Mouse (Mus musculus): ENCODE results near the gene 3300002I08Rik. TPM values are rescaled to one million over a fixed set of nuclear protein-coding genes. Genes with fewer than 3 reads are reported as not detected.
"Not testable (repeated sequence)": the region's sequence is repeated elsewhere in the genome, so short reads cannot be mapped to it uniquely, and the experiment has no call there.

The 3300002I08Rik gene
- total RNA-seq (2015) = 2.2 and 2.4 TPM in 2 replicates
- total RNA-seq (2017) = 4.9 and 6.6 TPM in 2 replicates

- peak; percentile 99 for ATAC-seq (replicated peaks; ENCODE audit: poor library complexity)
Observed at GRCm38 (mm10) chr2:150362113-150362877, at the start of gene 3300002I08Rik. Gene 3300002I08Rik (minus strand): TSS chr2:150362765.

GRCm38 (mm10) chr2:150412146-150412545, 49.6 kb upstream of the 3300002I08Rik start:
- not testable (repeated sequence) for ATAC-seq (replicated peaks; ENCODE audit: poor library complexity)

- ATAC-seq (replicated peaks; ENCODE audit: poor library complexity) = no peak
Observed at GRCm38 (mm10) chr2:150390198-150390597, 27.6 kb upstream of the 3300002I08Rik start.

- peak; percentile 42 for ATAC-seq (replicated peaks; ENCODE audit: poor library complexity)
Observed at GRCm38 (mm10) chr2:150385553-150386106, 23.1 kb upstream of the 3300002I08Rik start.

- ATAC-seq (replicated peaks; ENCODE audit: poor library complexity) = peak; percentile 73
Observed at GRCm38 (mm10) chr2:150362878-150363229, 289 bp upstream of the 3300002I08Rik start.

GRCm38 (mm10) chr2:150357136-150357535, 5.4 kb downstream of the 3300002I08Rik start:
- ATAC-seq (replicated peaks; ENCODE audit: poor library complexity) = not testable (repeated sequence)

GRCm38 (mm10) chr2:150323402-150323801, 39.2 kb downstream of the 3300002I08Rik start, which contains the start of gene Gm10130:
Gene Gm10130 (plus strand): TSS chr2:150323702.
- ATAC-seq (replicated peaks; ENCODE audit: poor library complexity) = no peak

- peak; percentile 70 for ATAC-seq (replicated peaks; ENCODE audit: poor library complexity)
Observed at GRCm38 (mm10) chr2:150318973-150319372, 43.6 kb downstream of the 3300002I08Rik start.

- no peak for ATAC-seq (replicated peaks; ENCODE audit: poor library complexity)
Observed at GRCm38 (mm10) chr2:150316140-150316539, 46.4 kb downstream of the 3300002I08Rik start.

- ATAC-seq (replicated peaks; ENCODE audit: poor library complexity) = peak; percentile 97
Observed at GRCm38 (mm10) chr2:150310952-150311884, 51.3 kb downstream of the 3300002I08Rik start.

- ATAC-seq (replicated peaks; ENCODE audit: poor library complexity) = 0 out of 2 replicates have a peak, but pooled peaks have one; percentile 26
Observed at GRCm38 (mm10) chr2:150307183-150307773, 55.3 kb downstream of the 3300002I08Rik start.

GRCm38 (mm10) chr2:150299096-150299495, 63.5 kb downstream of the 3300002I08Rik start:
- no peak for ATAC-seq (replicated peaks; ENCODE audit: poor library complexity)

GRCm38 (mm10) chr2:150293669-150294068, 68.9 kb downstream of the 3300002I08Rik start:
- no peak for ATAC-seq (replicated peaks; ENCODE audit: poor library complexity)

Other genes with a start within 250 kb of the 3300002I08Rik start
- 10.3 and 12.9 TPM in 2 replicates for gene Zfp120, start 226.1 kb downstream of the 3300002I08Rik start, total RNA-seq (2015)
- gene Zfp120, start 226.1 kb downstream of the 3300002I08Rik start, total RNA-seq (2017) = 15.7 and 19.5 TPM in 2 replicates
- not detected in 2 replicates for gene Gm10770, start 183.1 kb downstream of the 3300002I08Rik start, total RNA-seq (2015)
- gene Gm10770, start 183.1 kb downstream of the 3300002I08Rik start, total RNA-seq (2017) = not detected in 2 replicates
- not detected in 2 replicates for gene Gm14139, start 181.0 kb downstream of the 3300002I08Rik start, total RNA-seq (2015)
- gene Gm14139, start 181.0 kb downstream of the 3300002I08Rik start, total RNA-seq (2017) = not detected in 2 replicates
- 2.1 and 3.5 TPM in 2 replicates for gene Zfp937, start 144.7 kb downstream of the 3300002I08Rik start, total RNA-seq (2015)
- gene Zfp937, start 144.7 kb downstream of the 3300002I08Rik start, total RNA-seq (2017) = 1.4 and 2.4 TPM in 2 replicates
- gene Gm21994, start 107.2 kb downstream of the 3300002I08Rik start, total RNA-seq (2015) = 6.4 and 6.9 TPM in 2 replicates
- 3.3 and 5.9 TPM in 2 replicates for gene Gm21994, start 107.2 kb downstream of the 3300002I08Rik start, total RNA-seq (2017)
- not detected in 2 replicates for gene Gm14124, start 105.2 kb downstream of the 3300002I08Rik start, total RNA-seq (2015)
- not detected in 2 replicates for gene Gm14124, start 105.2 kb downstream of the 3300002I08Rik start, total RNA-seq (2017)
- 1.5 and 1.7 TPM in 2 replicates for gene Gm10130, start 39.1 kb downstream of the 3300002I08Rik start, total RNA-seq (2015)
- 10.7 and 18.8 TPM in 2 replicates for gene Gm10130, start 39.1 kb downstream of the 3300002I08Rik start, total RNA-seq (2017)
- 3.1 and 4.5 TPM in 2 replicates for gene Zfp442, start 88.7 kb upstream of the 3300002I08Rik start, total RNA-seq (2015)
- 4.5 TPM in 2 replicates for gene Zfp442, start 88.7 kb upstream of the 3300002I08Rik start, total RNA-seq (2017)
- 0.12 and 1.1 TPM in 2 replicates for gene Zfp345, start 122.3 kb upstream of the 3300002I08Rik start, total RNA-seq (2015)
- gene Zfp345, start 122.3 kb upstream of the 3300002I08Rik start, total RNA-seq (2017) = 0.17 TPM in 1 of 2 replicates, not detected in the other
- 422 and 485 TPM in 2 replicates for gene Cst7, start 207.7 kb upstream of the 3300002I08Rik start, total RNA-seq (2015)
- gene Cst7, start 207.7 kb upstream of the 3300002I08Rik start, total RNA-seq (2017) = 323 and 389 TPM in 2 replicates
- 33.7 and 36.6 TPM in 2 replicates for gene Apmap, start 245.8 kb upstream of the 3300002I08Rik start, total RNA-seq (2015)
- 71.2 and 73.6 TPM in 2 replicates for gene Apmap, start 245.8 kb upstream of the 3300002I08Rik start, total RNA-seq (2017)